Mouse (Mus musculus) spleen, postnatal 4 days (tissue): ENCODE results near the gene Rec114.

ENCODE experiments used
- DNase-seq, 2 experiments: peaks; one replicate each; pipeline ENCODE4 v3.0.0; 2022; ENCODE audit warnings: low spot score in 2 of 2

Rec114 gene

GRCm38 (mm10) chr9:58662791-58663190 is 81.0 kb downstream of the Rec114 start:
- no peak for DNase-seq

DNA sequence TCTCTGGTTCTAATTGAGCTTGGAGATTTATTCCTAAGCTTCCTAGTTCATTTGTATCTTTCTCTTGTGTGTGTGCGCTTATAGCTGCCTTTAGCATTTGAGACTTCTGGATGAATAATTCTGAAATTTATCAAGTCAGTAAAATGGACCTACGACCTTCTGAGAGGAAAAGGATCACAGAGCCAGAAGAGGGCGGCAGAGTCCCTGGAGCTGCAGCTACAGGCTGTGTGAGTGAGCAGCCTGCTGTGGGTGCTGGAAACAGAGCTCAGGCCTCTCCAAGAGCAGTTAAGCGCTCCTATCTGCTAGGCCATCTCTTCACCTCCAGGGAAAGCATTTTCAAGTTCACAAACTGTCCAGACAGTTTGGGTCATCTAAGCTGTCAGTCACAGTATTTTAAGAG is 81.8 kb downstream of the Rec114 start:
- peak in 1 of 2 experiments; percentile 42 for DNase-seq

GRCm38 (mm10) chr9:58660673-58661072 is 83.1 kb downstream of the Rec114 start:
- no peak for DNase-seq

GRCm38 (mm10) chr9:58659989-58660388 is 83.8 kb downstream of the Rec114 start:
- DNase-seq, result peak; percentile 71 to 78

DNA sequence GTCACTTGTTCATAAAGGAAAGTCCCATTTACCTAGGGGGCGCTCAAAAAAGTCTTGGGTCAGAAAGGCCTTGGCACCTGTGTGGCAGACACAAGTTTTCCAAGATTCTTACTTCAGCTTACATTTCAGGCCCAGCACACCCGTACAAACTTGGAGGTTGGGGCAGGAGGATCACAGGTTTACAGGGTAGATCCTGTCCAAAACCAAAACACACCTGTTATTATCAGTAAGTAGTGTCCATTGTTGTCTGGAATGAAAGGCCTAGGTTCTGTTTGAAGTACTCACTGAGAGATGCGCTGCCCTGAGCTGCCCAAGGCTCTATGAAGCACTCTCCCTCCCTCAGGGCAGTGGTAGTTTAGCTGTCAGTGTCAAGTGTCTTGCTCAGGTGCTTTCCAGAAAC is 84.4 kb downstream of the Rec114 start:
- no peak for DNase-seq

GRCm38 (mm10) chr9:58658596-58659309 is 85.0 kb downstream of the Rec114 start:
- no peak for DNase-seq

- DNase-seq, result peak; percentile 68 to 76
These were observed 85.8 kb downstream of the Rec114 start for GRCm38 (mm10) chr9:58657735-58658512.

DNA sequence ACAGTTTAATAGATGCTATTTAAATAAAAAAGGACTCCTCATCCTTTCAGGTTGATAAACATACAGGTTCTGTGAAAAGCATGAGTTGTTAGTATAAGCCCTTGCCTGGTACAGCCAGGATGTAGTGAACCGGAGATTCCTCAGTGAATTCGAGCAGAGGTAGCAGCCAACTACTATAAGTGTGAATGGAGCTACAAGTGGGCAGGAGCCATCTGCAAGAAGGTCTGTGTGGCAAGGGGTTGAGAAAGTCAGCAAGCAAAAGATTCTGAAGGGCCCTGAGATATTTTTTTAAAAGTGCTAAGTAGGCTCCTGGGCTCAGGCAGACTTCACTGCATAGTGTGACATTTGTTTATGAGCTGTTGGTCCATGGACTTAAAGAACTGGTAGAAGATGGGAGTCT is 86.9 kb downstream of the Rec114 start:
- DNase-seq, result no peak

GRCm38 (mm10) chr9:58656396-58656795 is 87.4 kb downstream of the Rec114 start:
- peak; percentile 84 to 89 for DNase-seq

- no peak for DNase-seq
These were observed 89.3 kb downstream of the Rec114 start for GRCm38 (mm10) chr9:58654494-58654893.

GRCm38 (mm10) chr9:58651993-58652392 is 91.8 kb downstream of the Rec114 start:
- DNase-seq, result peak in 1 of 2 experiments; percentile 36

DNA sequence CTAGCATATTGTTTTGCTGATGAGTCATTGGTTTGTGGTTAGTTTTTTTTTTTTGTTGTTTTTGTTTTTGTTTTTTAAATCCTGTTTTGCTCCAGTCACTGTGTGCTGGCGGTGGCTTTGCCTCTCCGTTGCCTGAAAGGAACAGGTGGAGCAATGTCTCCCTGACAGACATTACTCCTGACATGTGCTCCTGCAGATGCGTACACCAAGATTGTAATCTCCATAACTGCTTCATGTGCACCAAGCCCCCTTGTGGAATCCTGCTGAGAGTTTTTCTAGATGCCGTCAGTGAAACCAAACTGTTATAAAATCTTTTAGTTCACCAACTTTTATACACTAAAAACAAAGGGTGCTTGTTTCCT is 94.5 kb downstream of the Rec114 start:
- DNase-seq, result no peak

GRCm38 (mm10) chr9:58648406-58649264 is 95.1 kb downstream of the Rec114 start:
- no peak for DNase-seq

DNA sequence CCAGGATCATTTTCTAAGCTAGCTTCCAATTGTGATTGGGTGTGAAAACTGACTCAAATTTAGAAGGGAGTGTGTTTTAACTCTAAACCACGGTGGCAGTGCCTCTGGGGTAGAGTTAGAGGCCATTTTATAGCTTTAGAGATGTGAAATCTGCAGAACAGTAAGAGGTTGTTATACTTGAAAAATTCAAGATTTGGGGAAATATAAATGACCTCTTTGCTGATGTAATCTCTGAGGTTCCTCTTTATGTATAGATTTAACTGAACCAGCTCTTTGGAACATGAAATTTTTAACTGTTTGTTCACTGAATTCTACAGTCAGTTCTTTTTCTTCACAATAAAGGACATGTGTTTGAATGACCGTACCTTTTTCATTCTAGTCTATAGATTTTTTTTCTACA is 113.3 kb downstream of the Rec114 start:
- DNase-seq, result no peak

DNA sequence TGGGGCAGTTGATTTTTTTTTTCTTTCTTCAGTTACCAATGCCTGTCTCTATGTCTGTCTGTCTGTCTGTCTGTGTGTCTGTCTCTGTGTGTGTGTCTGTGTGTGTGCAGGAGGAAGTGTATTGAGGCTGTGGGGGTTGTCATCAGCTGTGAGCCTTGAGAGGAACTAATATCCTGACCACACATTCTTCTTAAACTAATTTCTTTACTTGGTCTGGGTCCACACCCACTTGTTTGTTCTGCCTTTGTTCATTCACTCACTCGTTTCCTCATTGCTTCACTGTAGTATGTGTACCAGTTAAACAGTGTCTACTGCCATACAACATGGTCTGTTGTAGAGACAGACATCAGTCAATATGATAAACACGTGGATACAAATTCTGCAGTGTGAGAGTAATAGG is 116.6 kb downstream of the Rec114 start:
- no peak for DNase-seq

- no peak for DNase-seq
These were observed 120.8 kb downstream of the Rec114 start for GRCm38 (mm10) chr9:58623009-58623408.

DNA sequence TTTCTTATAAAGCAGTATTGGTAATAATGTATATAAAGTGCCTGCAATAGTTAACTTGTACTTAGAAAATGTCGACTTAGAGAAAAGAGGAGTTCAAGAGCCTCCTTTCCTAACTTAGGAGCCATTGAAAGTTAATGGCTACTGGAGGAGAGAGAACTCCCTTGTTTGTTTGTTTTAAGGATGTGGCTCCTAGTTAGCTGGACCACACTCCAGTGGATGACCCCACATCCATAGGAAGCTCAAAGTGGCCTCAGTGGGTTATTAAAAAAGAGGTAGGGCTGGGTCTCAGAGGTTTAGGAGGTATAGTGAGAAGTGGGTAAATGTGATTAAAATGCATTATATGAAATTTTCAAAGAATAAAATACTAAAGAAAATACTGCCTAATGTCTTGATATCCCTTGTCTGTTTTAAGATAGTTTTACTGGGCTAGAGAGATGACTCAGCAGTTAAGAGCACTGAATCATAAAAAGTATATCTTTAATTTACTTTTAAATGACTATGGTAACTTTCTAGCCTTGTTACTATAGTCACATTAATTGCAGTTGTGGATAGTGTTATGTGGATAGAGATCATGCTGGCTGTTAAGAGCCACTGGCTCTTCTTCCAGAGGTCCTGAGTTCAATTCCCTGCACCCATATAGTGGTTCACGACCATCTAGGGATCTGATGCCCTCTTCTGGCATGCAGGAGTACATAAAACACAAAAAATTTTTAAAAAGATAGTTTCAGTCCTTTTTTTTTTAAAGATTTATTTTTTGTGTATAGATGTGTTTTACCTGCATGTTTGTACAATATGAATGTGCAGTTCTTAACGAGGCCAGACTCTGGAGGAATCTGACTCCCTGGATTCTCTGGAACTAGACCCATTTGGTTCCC is 128.5 kb downstream of the Rec114 start:
- DNase-seq, result no peak

GRCm38 (mm10) chr9:58613790-58614189 is 130.0 kb downstream of the Rec114 start:
- DNase-seq, result no peak
